Mouse (Mus musculus) mouse embryonic stem cell (cell line): ENCODE results near the gene Immp2l.
"Not testable (repeated sequence)": the region's sequence is repeated elsewhere in the genome, so short reads cannot be mapped to it uniquely, and the experiment has no call there.

ENCODE experiments used
- in situ Hi-C, 2 experiments: fragments of 300-500 bp; cut with MboI; formaldehyde crosslinking; loops; 1 replicate in 1 of 2; 3 replicates in 1 of 2; pipeline ENCODE4 v1.14.3; 2019 to 2020; ENCODE audit warnings: low sequenced_read_pairs in 2 of 2, low pct_unique_long_range_greater_than_20kb in 1 of 2, mixed read lengths in 1 of 2; ENCODE audit not compliant: unreplicated experiment in 1 of 2

Immp2l gene

GRCm38 (mm10) chr12:41834646-41835045 is 810.8 kb downstream of the Immp2l start:
- in situ Hi-C loops: no loop called here

GRCm38 (mm10) chr12:41838334-41838847 is 814.5 kb downstream of the Immp2l start:
- in situ Hi-C loops: no loop called here

- in situ Hi-C loops: no loop called here
These were observed 815.4 kb downstream of the Immp2l start for GRCm38 (mm10) chr12:41839241-41839640.

GRCm38 (mm10) chr12:41842694-41843329 is 818.9 kb downstream of the Immp2l start:
- in situ Hi-C loops: no loop called here

- in situ Hi-C loops: no loop called here
These were observed 828.1 kb downstream of the Immp2l start for GRCm38 (mm10) chr12:41851896-41852470.

GRCm38 (mm10) chr12:41859652-41860051 is 835.8 kb downstream of the Immp2l start:
- in situ Hi-C loops: not testable (repeated sequence)

GRCm38 (mm10) chr12:41868317-41868716 is 844.4 kb downstream of the Immp2l start:
- in situ Hi-C loops: no loop called here

- in situ Hi-C loops: no loop called here
These were observed 850.1 kb downstream of the Immp2l start for GRCm38 (mm10) chr12:41874015-41874414.

GRCm38 (mm10) chr12:41877292-41877959 is 853.5 kb downstream of the Immp2l start:
- in situ Hi-C loops: no loop called here

GRCm38 (mm10) chr12:41878493-41878892 is 854.6 kb downstream of the Immp2l start:
- in situ Hi-C loops: no loop called here

- in situ Hi-C loops: no loop called here
These were observed 855.1 kb downstream of the Immp2l start for GRCm38 (mm10) chr12:41878972-41879371.

- in situ Hi-C loops: no loop called here
These were observed 855.5 kb downstream of the Immp2l start for GRCm38 (mm10) chr12:41879412-41879811.

- in situ Hi-C loops: no loop called here
These were observed 856.9 kb downstream of the Immp2l start for GRCm38 (mm10) chr12:41880833-41881232.

GRCm38 (mm10) chr12:41908011-41908410 is 884.1 kb downstream of the Immp2l start:
- in situ Hi-C loops: no loop called here

GRCm38 (mm10) chr12:41911626-41912025 is 887.7 kb downstream of the Immp2l start:
- in situ Hi-C loops: no loop called here

- in situ Hi-C loops: no loop called here
These were observed 913.9 kb downstream of the Immp2l start for GRCm38 (mm10) chr12:41937751-41938150.

- in situ Hi-C loops: no loop called here
These were observed 918.0 kb downstream of the Immp2l start for GRCm38 (mm10) chr12:41941853-41942252.

- in situ Hi-C loops: no loop called here
These were observed 920.3 kb downstream of the Immp2l start for GRCm38 (mm10) chr12:41944079-41944672.

GRCm38 (mm10) chr12:41946536-41946935 is 922.6 kb downstream of the Immp2l start:
- in situ Hi-C loops: no loop called here
